Mouse (Mus musculus) CH12.LX (cell line): ENCODE results near the gene Cxcl10. TPM values are rescaled to one million over a fixed set of nuclear protein-coding genes. Genes with fewer than 3 reads are reported as not detected.

Experiments used
- DNase-seq: peaks from one replicate; pipeline ENCODE4 v3.0.0-alpha.2; 2013; ENCODE audit errors: extremely low read depth
- H3K27ac ChIP-seq: 2 replicates; pipeline ENCODE4 v1.5.1; 2012; ENCODE audit warnings: low read depth, mild to moderate bottlenecking, control low read depth, moderate library complexity; ENCODE audit not compliant: insufficient read depth
- H3K27me3 ChIP-seq: replicated peaks from 2 replicates; pipeline ENCODE3; 2012; ENCODE audit warnings: inconsistent platforms
- H3K36me3 ChIP-seq, 2 experiments: replicated peaks in 1 of 2; 2 replicates each; pipeline versions ENCODE3 to v1.6.1; 2012; ENCODE audit warnings: inconsistent platforms in 1 of 2, low read length in 1 of 2, mild to moderate bottlenecking in 1 of 2, mixed read lengths in 1 of 2, moderate library complexity in 1 of 2; ENCODE audit not compliant: control insufficient read depth in 1 of 2, insufficient read depth in 1 of 2
- H3K4me1 ChIP-seq, 2 experiments: 2 replicates each; pipeline ENCODE4 v1.6.1; 2012; ENCODE audit warnings: inconsistent platforms in 1 of 2, moderate library complexity in 1 of 2; ENCODE audit not compliant: insufficient read depth in 2 of 2, control insufficient read depth in 1 of 2
- H3K4me2 ChIP-seq: 2 replicates; pipeline ENCODE4 v1.6.1; 2012; ENCODE audit warnings: low read depth, mild to moderate bottlenecking, control low read depth; ENCODE audit not compliant: poor library complexity, insufficient read depth, severe bottlenecking
- H3K4me3 ChIP-seq, 3 experiments: fragments of 150-350 bp in 1 of 3; sonication (generic) in 1 of 3; replicated peaks in 1 of 3; 2 replicates each; pipeline versions ENCODE3 to v1.5.1; 2011 to 2012; ENCODE audit warnings: low read depth in 2 of 3, low read length in 2 of 3, mild to moderate bottlenecking in 2 of 3, moderate library complexity in 2 of 3, control low read depth in 1 of 3, improper control_type of control experiment in 1 of 3, inconsistent platforms in 1 of 3, mixed read lengths in 1 of 3; ENCODE audit not compliant: poor library complexity in 1 of 3
- H3K79me2 ChIP-seq: replicated peaks from 2 replicates; pipeline ENCODE4 v1.6.1; 2012; ENCODE audit warnings: mild to moderate bottlenecking, moderate library complexity; ENCODE audit not compliant: control insufficient read depth, poor library complexity, insufficient read depth, severe bottlenecking; ENCODE audit errors: extremely low read depth
- H3K9ac ChIP-seq: 2 replicates; pipeline ENCODE4 v1.6.1; 2012; ENCODE audit warnings: low read depth, mild to moderate bottlenecking, control low read depth, moderate library complexity; ENCODE audit not compliant: insufficient read depth
- H3K9me3 ChIP-seq: replicated peaks from 2 replicates; pipeline ENCODE3; 2012; ENCODE audit warnings: low read length, inconsistent platforms, mixed read lengths
- BHLHE40 ChIP-seq: IDR thresholded peaks from 2 replicates; pipeline ENCODE4 v1.6.1; 2011; ENCODE audit warnings: mild to moderate bottlenecking, low read depth, low read length, improper control_type of control experiment
- CHD1 ChIP-seq: IDR thresholded peaks from 2 replicates; pipeline ENCODE4 v1.6.1; 2012; ENCODE audit warnings: low read depth, low read length, improper control_type of control experiment, inconsistent platforms
- CHD2 ChIP-seq: IDR thresholded peaks from 2 replicates; pipeline ENCODE4 v1.6.1; 2011; ENCODE audit warnings: low read length, improper control_type of control experiment
- CTCF ChIP-seq, 2 experiments: IDR thresholded peaks in 1 of 2; conservative IDR thresholded peaks in 1 of 2; 2 replicates each; pipeline ENCODE4 v1.5.1; 2011 to 2012; ENCODE audit warnings: low read depth in 2 of 2, low read length in 2 of 2, improper control_type of control experiment in 1 of 2, inconsistent platforms in 1 of 2, mild to moderate bottlenecking in 1 of 2, moderate library complexity in 1 of 2
- E2F4 ChIP-seq: IDR thresholded peaks from 2 replicates; pipeline ENCODE4 v1.6.1; 2011; ENCODE audit warnings: low read depth, low read length, improper control_type of control experiment; ENCODE audit not compliant: insufficient replicate concordance
- ELF1 ChIP-seq: IDR thresholded peaks from 2 replicates; pipeline ENCODE4 v1.6.1; 2014; ENCODE audit warnings: low read depth, mild to moderate bottlenecking, inconsistent platforms, low read length, improper control_type of control experiment
- JUND ChIP-seq: conservative IDR thresholded peaks from 2 replicates; pipeline ENCODE4 v1.6.1; 2011; ENCODE audit warnings: low read depth, low read length, improper control_type of control experiment
- MAZ ChIP-seq: IDR thresholded peaks from 2 replicates; pipeline ENCODE4 v1.6.1; 2012; ENCODE audit warnings: low read depth, mild to moderate bottlenecking, inconsistent platforms, low read length, improper control_type of control experiment, moderate library complexity
- MXI1 ChIP-seq: IDR thresholded peaks from 2 replicates; pipeline ENCODE4 v1.6.1; 2011; ENCODE audit warnings: mild to moderate bottlenecking, low read depth, low read length, improper control_type of control experiment
- PAX5 ChIP-seq: IDR thresholded peaks from 2 replicates; pipeline ENCODE4 v1.6.1; 2012; ENCODE audit warnings: low read length, inconsistent platforms, mixed read lengths
- RAD21 ChIP-seq: IDR thresholded peaks from 2 replicates; pipeline ENCODE4 v1.6.1; 2011; ENCODE audit warnings: low read depth, mild to moderate bottlenecking, low read length, improper control_type of control experiment, moderate library complexity
- SIN3A ChIP-seq: IDR thresholded peaks from 2 replicates; pipeline ENCODE4 v1.6.1; 2012; ENCODE audit warnings: low read length, improper control_type of control experiment, inconsistent platforms
- SMC3 ChIP-seq: IDR thresholded peaks from 2 replicates; pipeline ENCODE4 v1.6.1; 2011; ENCODE audit warnings: low read depth, low read length, improper control_type of control experiment
- USF1 ChIP-seq: IDR thresholded peaks from 2 replicates; pipeline ENCODE4 v1.6.1; 2014; ENCODE audit warnings: low read depth, mild to moderate bottlenecking, inconsistent platforms, low read length, improper control_type of control experiment
- USF2 ChIP-seq: conservative IDR thresholded peaks from 2 replicates; pipeline ENCODE4 v1.6.1; 2011; ENCODE audit warnings: low read depth, low read length, improper control_type of control experiment
- ZC3H11A ChIP-seq: IDR thresholded peaks from 2 replicates; pipeline ENCODE4 v1.6.1; 2012; ENCODE audit warnings: low read depth, mild to moderate bottlenecking, inconsistent platforms, low read length, improper control_type of control experiment
- ZKSCAN1 ChIP-seq: IDR thresholded peaks from 2 replicates; pipeline ENCODE4 v1.6.1; 2012; ENCODE audit warnings: low read depth, inconsistent platforms, low read length, improper control_type of control experiment, borderline replicate concordance
- ZNF384 ChIP-seq: IDR thresholded peaks from 2 replicates; pipeline ENCODE4 v1.6.1; 2012; ENCODE audit warnings: low read depth, low read length, improper control_type of control experiment, inconsistent platforms
- dilution Hi-C: fragments of 300-500 bp; cut with MboI; formaldehyde crosslinking; loops from 2 replicates; pipeline ENCODE4 v1.14.3; 2020; ENCODE audit warnings: low sequenced_read_pairs; ENCODE audit not compliant: extremely low pct_unique_long_range_greater_than_20kb, extremely low pct_ligation_motif_present
- in situ Hi-C: fragments of 300-500 bp; cut with MboI; formaldehyde crosslinking; loops from 3 replicates; pipeline ENCODE4 v1.14.3; 2019; ENCODE audit warnings: low sequenced_read_pairs, low pct_ligation_motif_present, low pct_unique_long_range_greater_than_20kb, mixed read lengths
- polyA plus RNA-seq: library from polyadenylated mRNA; unstranded; fragments of >175 nt; gene quantifications from 2 replicates; pipeline ENCODE4 v1.2.1, GENCODE M21; 2012; ENCODE audit warnings: low read depth; ENCODE audit not compliant: insufficient read length
- total RNA-seq, 2 experiments: library from RNA; depleted of rRNA; stranded (reverse); fragments of 300-350 nt in 1 of 2; fragments of >200 nt in 1 of 2; gene quantifications; 2 replicates each; pipeline ENCODE4 v1.2.3; 2012 to 2014

Gene Cxcl10
- total and polyA plus RNA-seq, 3 experiments, result 0.30 to 4.9 (median 2.6) TPM

GRCm38 (mm10) chr5:92332359-92332840, 16.3 kb downstream of the Cxcl10 start:
- H3K4me1 ChIP-seq, result 0 out of 4 replicates have a peak, but pooled peaks cover 0 to 5% of the 10 kb centered on the region in 2 experiments
- H3K4me2 ChIP-seq, result peak overlapping the region; percentile 46
- no peak for TF ChIP-seq USF2
- no peak for TF ChIP-seq MAZ
- no peak for TF ChIP-seq ZNF384
- no peak for TF ChIP-seq SIN3A
- TF ChIP-seq BHLHE40, result no peak
- no peak for TF ChIP-seq MXI1
- TF ChIP-seq CHD2, result no peak
- no peak for TF ChIP-seq CHD1
- H3K27me3 ChIP-seq, result no peaks in the 10 kb centered on the region
- H3K27ac ChIP-seq, result no peak overlapping the region
- in situ Hi-C loops, result no loop called here
- no peak overlapping the region for H3K9ac ChIP-seq
- no peak overlapping the region for H3K4me3 ChIP-seq
- dilution Hi-C loops, result no loop called here
- DNase-seq, result no peak
- no peaks in the 10 kb centered on the region for H3K9me3 ChIP-seq
- H3K79me2 ChIP-seq, result no peaks in the 10 kb centered on the region
- no peaks in the 10 kb centered on the region for H3K36me3 ChIP-seq

GRCm38 (mm10) chr5:92331635-92332338, 16.9 kb downstream of the Cxcl10 start, which contains the start of gene Art3:
Gene Art3 (plus strand): TSS chr5:92331827.
- H3K4me3 ChIP-seq, result no peak within 1 kb of the TSS
- H3K27ac ChIP-seq, result no peak within 1 kb of the TSS
- peak within 1 kb of the TSS; percentile 46 for H3K4me2 ChIP-seq
- DNase-seq, result no peak
- 0 out of 4 replicates have a peak, but pooled peaks cover 0 to 2% of the 10 kb centered on the region in 2 experiments for H3K4me1 ChIP-seq
- H3K79me2 ChIP-seq, result no peaks in the 10 kb centered on the region
- no peak within 1 kb of the TSS for H3K9ac ChIP-seq
- dilution Hi-C loops, result no loop called here
- TF ChIP-seq CHD1, result no peak
- TF ChIP-seq ZNF384, result no peak
- TF ChIP-seq ZKSCAN1, result no peak
- no peak for TF ChIP-seq SMC3
- TF ChIP-seq BHLHE40, result no peak
- TF ChIP-seq JUND, result no peak
- no peaks in the 10 kb centered on the region for H3K36me3 ChIP-seq
- no peaks in the 10 kb centered on the region for H3K27me3 ChIP-seq
- no peaks in the 10 kb centered on the region for H3K9me3 ChIP-seq
- in situ Hi-C loops, result no loop called here

- dilution Hi-C loops (no loop called here), in situ Hi-C loops (no loop called here)
- Histone ChIP-seq H3K9ac (no peak overlapping the region), H3K27me3 (no peaks in the 10 kb centered on the region), H3K9me3 (no peaks in the 10 kb centered on the region), H3K4me3 (no peak overlapping the region), H3K4me2 (no peak overlapping the region), H3K79me2 (no peaks in the 10 kb centered on the region), H3K27ac (no peak overlapping the region), H3K36me3 (no peaks in the 10 kb centered on the region), H3K4me1 (0 out of 4 replicates have a peak, but pooled peaks cover 0 to 2% of the 10 kb centered on the region in 2 experiments)
- no peak for DNase-seq
- no peak for TF ChIP-seq E2F4
- no peak for TF ChIP-seq PAX5
- no peak for TF ChIP-seq ZC3H11A
- no peak for TF ChIP-seq RAD21
- TF ChIP-seq ELF1, result no peak
- TF ChIP-seq CTCF (conservative IDR thresholded peaks at IDR 0.05 in 1 of 2, IDR thresholded peaks at IDR 0.05 in 1 of 2; ENCODE audit: low read depth in 2 of 2, low read length in 2 of 2), result no peak
- no peak for TF ChIP-seq JUND
- no peak for TF ChIP-seq BHLHE40
- TF ChIP-seq USF1, result no peak
These were observed 17.6 kb downstream of the Cxcl10 start for GRCm38 (mm10) chr5:92331122-92331521.
